Mouse (Mus musculus): ENCODE data around the gene Htr2a.

Gene Htr2a

GRCm38 (mm10) chr14:74640819-74641381 lies at the start of gene Htr2a:
TSS of gene Htr2a (plus strand) at chr14:74640840.
- no peak for DNase-seq

GRCm38 (mm10) chr14:74601333-74602087 lies 39.1 kb upstream of the Htr2a start:
- DNase-seq, result no peak

- peak; percentile 28 for DNase-seq
Observed at GRCm38 (mm10) chr14:74602543-74602942, 38.1 kb upstream of the Htr2a start.

GRCm38 (mm10) chr14:74603131-74603766 lies 37.4 kb upstream of the Htr2a start:
- no peak for DNase-seq

GRCm38 (mm10) chr14:74611326-74611725 lies 29.3 kb upstream of the Htr2a start:
- DNase-seq, result no peak

- DNase-seq, result peak; percentile 14
Observed at GRCm38 (mm10) chr14:74618858-74619257, 21.8 kb upstream of the Htr2a start.

GRCm38 (mm10) chr14:74638071-74638470 lies 2.6 kb upstream of the Htr2a start:
- no peak for DNase-seq

GRCm38 (mm10) chr14:74641668-74642230 lies 1.1 kb downstream of the Htr2a start:
- DNase-seq, result no peak

- DNase-seq, result peak; percentile 75
Observed at GRCm38 (mm10) chr14:74643296-74643695, 2.7 kb downstream of the Htr2a start.

GRCm38 (mm10) chr14:74646107-74646793 lies 5.6 kb downstream of the Htr2a start:
- no peak for DNase-seq

- DNase-seq, result no peak
Observed at GRCm38 (mm10) chr14:74650001-74650400, 9.4 kb downstream of the Htr2a start.

GRCm38 (mm10) chr14:74651678-74652077 lies 11.0 kb downstream of the Htr2a start:
- no peak for DNase-seq

GRCm38 (mm10) chr14:74657227-74657626 lies 16.6 kb downstream of the Htr2a start:
- DNase-seq, result no peak

- DNase-seq, result no peak
Observed at GRCm38 (mm10) chr14:74659411-74659841, 18.8 kb downstream of the Htr2a start.

GRCm38 (mm10) chr14:74672137-74673019 lies 31.7 kb downstream of the Htr2a start:
- DNase-seq, result no peak

- DNase-seq, result no peak
Observed at GRCm38 (mm10) chr14:74673020-74673350, 32.3 kb downstream of the Htr2a start.

- no peak for DNase-seq
Observed at GRCm38 (mm10) chr14:74673584-74673983, 32.9 kb downstream of the Htr2a start.

- DNase-seq, result no peak
Observed at GRCm38 (mm10) chr14:74679841-74680240, 39.2 kb downstream of the Htr2a start.

GRCm38 (mm10) chr14:74684298-74684978 lies 43.8 kb downstream of the Htr2a start:
- no peak for DNase-seq

GRCm38 (mm10) chr14:74691963-74692362 lies 51.3 kb downstream of the Htr2a start:
- no peak for DNase-seq

GRCm38 (mm10) chr14:74696766-74697165 lies 56.1 kb downstream of the Htr2a start:
- DNase-seq, result no peak

- no peak for DNase-seq
Observed at GRCm38 (mm10) chr14:74697432-74697831, 56.8 kb downstream of the Htr2a start.
